Mouse (Mus musculus) gastrocnemius, postnatal 14 days (tissue): ENCODE measurements at regions not wholly inside any gene's neighbourhood (a gene's known extent, or its start where the extent isn't known, plus 50 kb on each side); places are given as distances from the start of the nearest gene placed in this dataset.

Source experiments
- DNase-seq: peaks from one replicate; pipeline ENCODE4 v3.0.0; 2021; ENCODE audit warnings: mixed read lengths
- intact Hi-C: fragments of 180-260 bp; cut with DNase I; formaldehyde crosslinking; loops from one replicate; pipeline ENCODE4 v1.15.1; 2025; ENCODE audit warnings: low total_unique reads

- DNase-seq = no peak
- intact Hi-C loops = no loop called here
These were observed 51.8 kb upstream of the Sv2b start for GRCm38 (mm10) chr7:75360874-75361273.

- intact Hi-C loops = no loop called here
These were observed 53.5 kb upstream of the Sv2b start for GRCm38 (mm10) chr7:75362541-75362940.

GRCm38 (mm10) chr7:75365480-75365879 is 56.4 kb upstream of the Sv2b start:
- no peak for DNase-seq
- intact Hi-C loops = no loop called here

More at GRCm38 (mm10) chr7:75362541-75362940, 53.5 kb upstream of the Sv2b start:
- no peak for DNase-seq

DNA sequence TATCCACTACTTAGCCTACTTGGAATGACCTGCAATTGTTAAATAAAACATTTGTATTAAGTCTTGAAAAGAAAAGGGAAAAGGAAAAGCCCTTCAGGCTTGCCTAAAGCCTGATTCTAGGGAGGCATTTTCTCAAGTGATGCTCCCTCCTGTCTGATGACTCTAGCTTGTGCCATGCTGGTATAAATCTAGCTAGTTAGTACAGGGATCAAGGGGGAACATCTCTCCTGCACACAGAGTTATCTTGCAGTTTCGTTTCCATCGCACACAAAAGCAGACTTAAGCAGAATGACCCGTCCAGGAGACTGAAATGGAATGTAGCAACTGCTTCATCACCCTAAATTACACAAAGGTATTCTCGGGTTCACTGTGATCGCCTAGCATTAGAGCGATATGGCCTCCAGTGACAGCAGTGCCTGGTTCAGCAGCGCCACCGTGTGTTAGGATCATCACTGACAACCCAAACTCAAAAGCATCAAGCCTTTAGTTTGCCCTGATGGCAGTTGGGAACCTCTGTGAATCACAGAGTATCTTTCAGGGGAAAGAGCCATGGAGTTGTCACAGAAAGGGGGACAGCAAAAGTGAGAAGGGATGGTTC is 57.3 kb upstream of the Sv2b start:
- DNase-seq = peak; percentile 74
- intact Hi-C loops = loop anchor here (2.0 kb wide), 1 partner anchor 232 kb away; no protein-coding TSS in a partner anchor

- DNase-seq = no peak
- intact Hi-C loops = no loop called here
These were observed 59.3 kb upstream of the Sv2b start for GRCm38 (mm10) chr7:75368315-75368714.

- no peak for DNase-seq
- intact Hi-C loops = no loop called here
These were observed 60.3 kb upstream of the Sv2b start for GRCm38 (mm10) chr7:75369366-75369765.

- intact Hi-C loops = no loop called here
- peak; percentile 81 for DNase-seq
These were observed 61.8 kb upstream of the Sv2b start for GRCm38 (mm10) chr7:75370595-75371519.

DNA sequence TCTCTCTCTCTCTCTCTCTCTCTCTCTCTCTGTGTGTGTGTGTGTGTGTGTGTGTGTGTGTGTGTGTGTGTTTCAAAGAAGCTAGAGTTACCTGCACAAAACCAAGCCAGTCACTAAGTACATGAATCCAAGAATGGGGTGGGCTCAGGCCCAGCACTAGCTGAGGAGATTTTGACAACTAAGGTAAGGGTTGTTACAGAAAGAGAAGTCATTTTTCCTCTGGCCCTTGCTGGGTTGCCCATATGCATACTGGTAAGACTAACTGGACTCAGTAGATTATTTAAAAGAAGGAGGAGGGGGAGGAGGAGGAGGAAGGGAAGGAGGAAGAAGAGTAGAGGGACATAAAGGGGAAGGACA is 62.4 kb upstream of the Sv2b start:
- intact Hi-C loops = no loop called here
- DNase-seq = no peak

DNA sequence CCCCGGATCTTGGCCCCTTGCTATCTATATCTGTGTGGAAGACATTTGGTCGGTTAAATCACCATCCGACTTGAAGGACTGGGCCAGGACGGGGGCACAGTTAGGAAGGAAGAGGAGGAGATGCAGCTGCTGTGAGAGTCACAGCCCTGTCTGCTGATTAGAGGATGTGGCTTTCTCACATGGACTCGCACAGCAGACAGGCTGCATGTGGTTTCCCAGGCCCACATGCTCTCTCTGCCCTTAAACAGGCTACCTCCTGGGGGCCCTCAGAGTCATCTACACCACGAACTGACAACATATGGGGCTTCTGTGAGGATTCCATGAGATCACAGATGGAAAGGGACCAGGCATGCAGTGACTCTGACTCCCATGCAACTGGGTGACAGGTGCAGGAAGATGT is 62.9 kb upstream of the Sv2b start:
- intact Hi-C loops = no loop called here
- DNase-seq = no peak

- no peak for DNase-seq
- intact Hi-C loops = no loop called here
These were observed 63.9 kb upstream of the Sv2b start for GRCm38 (mm10) chr7:75372892-75373444.

DNA sequence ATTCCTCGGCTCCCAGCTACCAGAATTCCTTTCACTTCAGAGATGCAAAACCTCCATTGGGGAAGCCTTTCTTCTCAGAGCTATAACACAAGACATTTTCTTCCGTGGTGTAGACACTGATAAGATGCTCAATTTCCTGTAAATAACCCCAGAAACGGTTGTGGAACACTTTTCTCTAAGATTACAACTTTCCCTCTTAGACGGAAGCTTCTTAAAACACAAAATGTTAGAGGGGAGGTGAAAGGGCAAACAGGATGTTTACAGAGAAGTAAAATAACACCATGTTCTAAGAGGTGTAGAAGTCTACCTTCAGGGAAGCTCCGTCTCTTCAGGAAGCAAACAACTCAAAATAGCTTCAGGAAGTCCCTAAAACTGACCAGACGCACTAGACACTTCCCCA is 65.4 kb upstream of the Sv2b start:
- intact Hi-C loops = no loop called here
- DNase-seq = no peak

GRCm38 (mm10) chr7:75379595-75379994 is 70.5 kb upstream of the Sv2b start:
- intact Hi-C loops = no loop called here
- no peak for DNase-seq

- DNase-seq = peak; percentile 5
These were observed 70.8 kb upstream of the Akap13 start for GRCm38 (mm10) chr7:75384506-75384911.

GRCm38 (mm10) chr7:75387033-75387432 is 68.3 kb upstream of the Akap13 start:
- intact Hi-C loops = no loop called here
- no peak for DNase-seq

More at GRCm38 (mm10) chr7:75384506-75384911, 70.8 kb upstream of the Akap13 start:
- intact Hi-C loops = no loop called here

DNA sequence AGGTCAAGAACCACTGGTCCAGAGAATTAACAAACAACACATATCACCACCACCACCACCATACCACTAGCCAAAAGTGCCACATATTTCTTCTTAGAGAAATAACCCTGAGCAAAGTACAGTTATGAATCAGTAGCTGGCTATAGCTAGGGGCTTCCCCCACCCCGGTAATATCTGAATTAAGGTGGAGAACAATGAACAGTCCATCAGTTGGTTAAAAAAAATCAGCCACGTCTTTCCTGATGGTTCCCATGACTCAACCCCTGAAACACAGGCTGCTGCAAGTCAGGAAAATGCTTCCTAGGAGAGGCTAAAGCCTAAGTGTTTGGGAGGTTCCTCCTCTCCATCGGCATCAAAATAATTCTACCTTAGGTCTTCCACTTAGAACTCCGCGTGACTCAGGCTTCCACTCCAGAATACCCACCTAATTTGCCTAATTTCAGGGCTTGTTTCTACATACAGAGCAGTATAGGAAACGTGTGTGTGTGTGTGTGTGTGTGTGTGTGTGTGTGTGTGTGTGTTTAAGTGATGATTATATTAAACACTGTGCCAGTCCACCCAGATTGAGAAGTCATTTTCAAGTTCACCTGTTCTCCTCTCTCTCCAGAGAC is 67.4 kb upstream of the Akap13 start:
- no peak for DNase-seq
- intact Hi-C loops = no loop called here

- DNase-seq = no peak
- intact Hi-C loops = no loop called here
These were observed 65.2 kb upstream of the Akap13 start for GRCm38 (mm10) chr7:75390162-75390561.

DNA sequence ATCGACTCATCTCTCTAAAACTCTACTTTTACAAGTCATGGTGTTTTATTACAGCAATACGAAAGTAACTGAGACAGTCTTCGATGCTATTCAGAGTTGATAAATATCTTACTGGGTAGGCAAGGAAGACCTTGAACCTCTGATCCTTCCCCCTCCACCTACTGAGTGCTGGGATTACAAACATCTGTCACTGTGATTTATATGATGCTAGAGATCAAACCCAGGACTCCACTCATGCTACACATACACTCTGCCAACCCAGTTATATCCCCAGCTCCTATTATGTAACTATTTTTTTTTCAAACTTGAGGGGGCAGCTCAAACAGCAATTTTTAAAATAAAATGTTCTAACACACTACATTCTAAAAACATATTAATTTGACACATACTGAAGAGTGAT is 62.6 kb upstream of the Akap13 start:
- no peak for DNase-seq
- intact Hi-C loops = no loop called here

DNA sequence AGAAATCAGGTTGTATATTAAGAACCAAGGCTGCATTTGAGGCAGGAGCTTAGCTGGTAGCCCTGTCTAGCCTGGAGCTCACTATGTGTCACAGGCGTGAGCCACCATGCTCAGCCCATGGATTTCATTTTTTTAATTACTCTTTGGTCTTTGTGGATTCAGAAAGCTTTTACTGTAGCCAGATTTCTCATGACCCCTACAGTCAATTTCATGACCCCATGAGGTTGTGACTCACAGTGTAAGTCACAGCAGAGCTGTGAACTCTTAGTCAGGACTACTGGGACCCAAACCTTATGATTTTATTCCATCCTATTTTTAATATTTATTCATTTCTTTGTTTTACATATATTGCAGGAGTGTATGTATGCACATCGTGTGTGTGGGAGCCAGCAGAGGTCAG is 61.9 kb upstream of the Akap13 start:
- intact Hi-C loops = no loop called here
- no peak for DNase-seq

DNA sequence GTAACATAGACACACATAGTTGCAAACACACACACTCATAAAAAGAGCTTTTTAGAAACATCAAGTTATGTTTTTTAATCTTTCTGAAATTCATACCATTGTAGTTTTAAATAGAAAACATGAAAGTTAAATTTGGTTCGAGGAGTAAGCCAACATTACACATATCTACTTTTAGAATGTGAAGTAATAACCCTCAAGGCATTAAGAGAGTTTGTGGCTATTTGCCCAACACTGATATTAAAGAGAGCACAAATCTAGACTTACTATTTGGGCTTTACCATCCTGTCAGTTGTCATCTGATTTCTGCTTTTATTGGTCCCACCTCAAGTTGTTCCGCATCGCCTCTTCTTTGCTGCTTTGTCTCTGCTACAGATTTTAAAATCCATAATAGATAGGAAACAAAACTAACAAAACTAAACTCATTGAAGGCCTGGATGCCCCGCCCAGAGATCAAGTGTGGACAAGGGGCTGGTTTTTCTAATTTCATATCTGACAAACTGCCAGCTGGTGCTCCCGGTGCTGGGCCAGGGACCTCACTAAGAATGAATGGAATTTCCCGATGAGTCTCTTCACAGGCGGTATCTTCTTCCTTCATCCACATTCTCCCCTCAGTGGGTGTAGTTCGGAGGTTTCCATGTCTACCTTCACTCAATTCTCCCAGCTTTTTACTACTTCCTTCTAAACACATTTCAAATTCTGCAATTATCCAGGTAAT is 60.3 kb upstream of the Akap13 start:
- intact Hi-C loops = no loop called here
- DNase-seq = no peak

GRCm38 (mm10) chr7:75397559-75397958 is 57.8 kb upstream of the Akap13 start:
- peak; percentile 25 for DNase-seq
- intact Hi-C loops = no loop called here
